Comparison of ENCODE assay signal across 8 mouse cellular contexts in the genomic region with DNA sequence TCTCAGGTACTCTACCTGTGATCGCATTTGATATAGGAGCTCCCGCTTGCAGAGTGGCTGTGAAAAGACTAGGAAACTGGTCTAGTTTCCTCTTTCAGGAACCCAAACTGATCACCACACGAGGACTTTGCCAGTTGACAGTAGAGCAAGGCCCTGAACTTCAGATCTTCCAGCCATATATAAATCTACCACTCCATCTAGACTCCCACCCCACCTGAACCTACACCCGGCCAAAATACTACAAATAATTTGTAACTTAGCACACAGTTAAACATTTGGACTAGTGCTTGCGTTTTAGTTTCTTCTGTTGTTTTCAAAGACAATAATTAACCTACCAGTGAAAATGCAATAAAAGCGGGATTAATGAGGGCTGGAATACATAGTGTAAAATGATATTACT. TPM values are rescaled to one million over a fixed set of nuclear protein-coding genes. Genes with fewer than 3 reads are reported as not detected.
DNase-seq lines count a peak whose midpoint lies in the region; ATAC-seq and TF ChIP-seq lines count a peak whose summit lies in the region.

No protein-coding gene starts in this region.

- H3K4me1 ChIP-seq in intestine, embryonic 16.5 days (ENCODE audit: control insufficient read depth, insufficient read depth, low read length), result peaks cover 8% of the 10 kb centered on the region
- H3K4me1 ChIP-seq in neural tube, embryonic 13.5 days (replicated peaks), result peaks cover 9% of the 10 kb centered on the region

- 82% methylated on average over 6 of the region's 6 CpGs for WGBS in intestine, embryonic 16.5 days
- WGBS in neural tube, embryonic 13.5 days, result 82% methylated on average over 6 of the region's 6 CpGs

- H3K4me3 ChIP-seq in left cerebral cortex, adult 2 months, result peak overlapping the region; percentile 82
- H3K4me3 ChIP-seq in intestine, embryonic 16.5 days (ENCODE audit: low read length), result peak overlapping the region; percentile 85
- peak overlapping the region; percentile 92 for H3K4me3 ChIP-seq in neural tube, embryonic 13.5 days

- H3K9ac ChIP-seq in intestine, embryonic 16.5 days (ENCODE audit: low read depth, low read length), result no peak overlapping the region
- H3K9ac ChIP-seq in neural tube, embryonic 13.5 days, result no peak overlapping the region

- H3K27ac ChIP-seq in left cerebral cortex, adult 2 months, result no peak overlapping the region
- H3K27ac ChIP-seq in intestine, embryonic 16.5 days (ENCODE audit: low read length), result no peak overlapping the region
- no peak overlapping the region for H3K27ac ChIP-seq in neural tube, embryonic 13.5 days (replicated peaks)

- no peaks in the 10 kb centered on the region for H3K27me3 ChIP-seq in intestine, embryonic 16.5 days (replicated peaks; ENCODE audit: control insufficient read depth, insufficient read depth, low read length)
- peaks cover 21% of the 10 kb centered on the region for H3K27me3 ChIP-seq in neural tube, embryonic 13.5 days

- intact Hi-C loops in left cerebral cortex, adult 2 months (cut with DNase I), result no loop called here

- H3K4me2 ChIP-seq in intestine, embryonic 16.5 days (ENCODE audit: low read depth, low read length), result peak overlapping the region; percentile 64; the same call in 1 of the 2 replicates
- peak overlapping the region; percentile 91 for H3K4me2 ChIP-seq in neural tube, embryonic 13.5 days

- DNase-seq in CD4-positive, CD25-positive, alpha-beta regulatory T cell, adult 2 months (ENCODE audit: low read depth, low spot score), result peak; percentile 2
- DNase-seq in left cerebral cortex, adult 2 months (ENCODE audit: extremely low spot score in 1 of 2, low spot score in 2 of 2), result no peak
- DNase-seq in left cerebral cortex, adult 11 months (ENCODE audit: low spot score), result no peak
- no peak for DNase-seq in adrenal gland, postnatal 10 days
- DNase-seq in gastrocnemius, postnatal 4 days (ENCODE audit: low spot score in 2 of 2), result no peak

- no peaks in the 10 kb centered on the region for H3K9me3 ChIP-seq in intestine, embryonic 16.5 days (ENCODE audit: control insufficient read depth, low read length)
- H3K9me3 ChIP-seq in neural tube, embryonic 13.5 days, result no peaks in the 10 kb centered on the region

- TF ChIP-seq CTCF in left cerebral cortex, adult 2 months (IDR thresholded peaks at IDR 0.05), result no peak

- no peaks in the 10 kb centered on the region for H3K36me3 ChIP-seq in intestine, embryonic 16.5 days (ENCODE audit: control insufficient read depth, insufficient read depth, low read length)
- H3K36me3 ChIP-seq in neural tube, embryonic 13.5 days, result no peaks in the 10 kb centered on the region

- ATAC-seq in CD4-positive, CD25-positive, alpha-beta regulatory T cell, adult 4 months, result no peak
- no peak for ATAC-seq in intestine, embryonic 16.5 days
- peak; percentile 51; the same call in 1 of the 2 replicates for ATAC-seq in neural tube, embryonic 13.5 days (ENCODE audit: low read depth)

RNA-seq across cellular contexts. Expression of gene Gins3, which starts 0.4 kb away (rescaled TPM):
- polyA plus RNA-seq in CD4-positive, CD25-positive, alpha-beta regulatory T cell, adult 4 months (2017; shearing (Covaris generic)), result 1 to 10 TPM; 7.6 to 9.6 TPM
- 1 to 10 TPM; 2.8 to 3.3 TPM for total RNA-seq in left cerebral cortex, adult 2 months (2021)
- 9.2 and 11.9 TPM in 2 replicates for polyA plus RNA-seq in intestine, embryonic 16.5 days (2015; fragmentation: Nextera tagmentation; extraction: Ambion mirVana)
- polyA plus RNA-seq in neural tube, embryonic 13.5 days (2015; fragmentation: Nextera tagmentation; extraction: Ambion mirVana), result 8.1 and 8.8 TPM in 2 replicates
- total RNA-seq in adrenal gland, postnatal 10 days (2021), result 1 to 10 TPM; 3.8 to 5.1 TPM
- 1 to 10 TPM; 2.7 to 3.3 TPM for total RNA-seq in gastrocnemius, postnatal 4 days (2021)

RNA-seq across cellular contexts. Expression of gene Ndrg4, which starts 43.9 kb away (rescaled TPM):
- 1 to 10 TPM in 1 of 2 experiments, under 1 TPM in 1; 0.83 to 1.6 TPM for polyA plus RNA-seq in CD4-positive, CD25-positive, alpha-beta regulatory T cell, adult 4 months (2017; shearing (Covaris generic))
- 1,000 to 10,000 TPM; 1,675 to 1,813 TPM for total RNA-seq in left cerebral cortex, adult 2 months (2021)
- 14.4 and 15.3 TPM in 2 replicates for polyA plus RNA-seq in intestine, embryonic 16.5 days (2015; fragmentation: Nextera tagmentation; extraction: Ambion mirVana)
- polyA plus RNA-seq in neural tube, embryonic 13.5 days (2015; fragmentation: Nextera tagmentation; extraction: Ambion mirVana), result 244 and 275 TPM in 2 replicates
- 10 to 100 TPM; 23.4 to 46.3 TPM for total RNA-seq in adrenal gland, postnatal 10 days (2021)
- total RNA-seq in gastrocnemius, postnatal 4 days (2021), result 10 to 100 TPM; 13.8 to 18.5 TPM

RNA-seq across cellular contexts. Expression of gene Prss54, which starts 56.7 kb away (rescaled TPM):
- polyA plus RNA-seq in CD4-positive, CD25-positive, alpha-beta regulatory T cell, adult 4 months (2017; shearing (Covaris generic)), result not detected
- total RNA-seq in left cerebral cortex, adult 2 months (2021), result under 1 TPM in 1 of 2 experiments, not detected in 1; 0.30 TPM
- polyA plus RNA-seq in intestine, embryonic 16.5 days (2015; fragmentation: Nextera tagmentation; extraction: Ambion mirVana), result not detected in 2 replicates
- polyA plus RNA-seq in neural tube, embryonic 13.5 days (2015; fragmentation: Nextera tagmentation; extraction: Ambion mirVana), result not detected in 2 replicates
- total RNA-seq in adrenal gland, postnatal 10 days (2021), result not detected
- total RNA-seq in gastrocnemius, postnatal 4 days (2021), result not detected

Comparison
In these comparisons a context has a peak if more than half of its experiments do, and no peak if none do; other contexts are left out.
1. RNA of gene Ndrg4, which starts 43.9 kb away (total RNA-seq): 1,675 to 1,813 TPM in left cerebral cortex, adult 2 months; 23.4 to 46.3 TPM in adrenal gland, postnatal 10 days and 13.8 to 18.5 TPM in gastrocnemius, postnatal 4 days; every median in the first group is over 10 times any median in the second.
2. Peak in every context shown above with its lines, with median percentiles within 50 percentile points of each other: H3K4me3 ChIP-seq.